Mouse (Mus musculus): ENCODE results near the gene Dnhd1. TPM values are rescaled to one million over a fixed set of nuclear protein-coding genes. Genes with fewer than 3 reads are reported as not detected.
"Not testable (repeated sequence)": the region's sequence is repeated elsewhere in the genome, so short reads cannot be mapped to it uniquely, and the experiment has no call there.

The Dnhd1 gene
- polyA plus RNA-seq, 1 experiment from 2014 or later, result 0.22 TPM

- no peak for DNase-seq
- H3K4me1 ChIP-seq (ENCODE audit: insufficient read depth), result no peaks in the 10 kb centered on the region
- no peaks in the 10 kb centered on the region for H3K27me3 ChIP-seq (ENCODE audit: insufficient read depth, low read length)
- no peaks in the 10 kb centered on the region for H3K36me3 ChIP-seq (replicated peaks; ENCODE audit: insufficient read depth, low read length)
- no peaks in the 10 kb centered on the region for H3K9me3 ChIP-seq (ENCODE audit: low read length)
- peak; percentile 95 for TF ChIP-seq CTCF (IDR thresholded peaks at IDR 0.05; ENCODE audit: low read depth)
- TF ChIP-seq EP300 (IDR thresholded peaks at IDR 0.05; ENCODE audit: low read depth), result no peak
- no peak overlapping the region for H3K4me2 ChIP-seq (ENCODE audit: low read depth, low read length)
- peak; percentile 70 for ATAC-seq
- 75% methylated on average over 4 of the region's 4 CpGs for WGBS (ENCODE audit: insufficient replicate concordance)
- H3K4me3 ChIP-seq (ENCODE audit: low read depth, low read length), result no peak overlapping the region
- no peak overlapping the region for H3K27ac ChIP-seq (ENCODE audit: low read depth)
- H3K9ac ChIP-seq (replicated peaks), result no peak overlapping the region
Measured at GRCm38 (mm10) chr7:105726144-105726979, 75.7 kb downstream of the Dnhd1 start.

- no peak for DNase-seq
- ATAC-seq, result no peak
- TF ChIP-seq EP300 (IDR thresholded peaks at IDR 0.05; ENCODE audit: low read depth) (no peak), CTCF (IDR thresholded peaks at IDR 0.05; ENCODE audit: low read depth) (no peak)
- WGBS (ENCODE audit: insufficient replicate concordance), result 62% methylated on average over 4 of the region's 4 CpGs
- Histone ChIP-seq H3K4me3 (ENCODE audit: low read depth, low read length) (no peak overlapping the region), H3K4me2 (ENCODE audit: low read depth, low read length) (no peak overlapping the region), H3K36me3 (replicated peaks; ENCODE audit: insufficient read depth, low read length) (peaks cover 5% of the 10 kb centered on the region; the same call in 1 of the 2 replicates), H3K4me1 (ENCODE audit: insufficient read depth) (no peaks in the 10 kb centered on the region), H3K9me3 (ENCODE audit: low read length) (no peaks in the 10 kb centered on the region), H3K27me3 (ENCODE audit: insufficient read depth, low read length) (no peaks in the 10 kb centered on the region), H3K27ac (ENCODE audit: low read depth) (no peak overlapping the region), H3K9ac (replicated peaks) (no peak overlapping the region)
Measured at GRCm38 (mm10) chr7:105726980-105727325, 76.3 kb downstream of the Dnhd1 start.

GRCm38 (mm10) chr7:105728701-105729428 is 78.2 kb downstream of the Dnhd1 start:
- Histone ChIP-seq H3K36me3 (replicated peaks; ENCODE audit: insufficient read depth, low read length) (peaks cover 23% of the 10 kb centered on the region), H3K9ac (replicated peaks) (no peak overlapping the region), H3K27me3 (ENCODE audit: insufficient read depth, low read length) (no peaks in the 10 kb centered on the region), H3K4me1 (ENCODE audit: insufficient read depth) (no peaks in the 10 kb centered on the region), H3K4me2 (ENCODE audit: low read depth, low read length) (no peak overlapping the region), H3K9me3 (ENCODE audit: low read length) (no peaks in the 10 kb centered on the region), H3K27ac (ENCODE audit: low read depth) (no peak overlapping the region), H3K4me3 (ENCODE audit: low read depth, low read length) (no peak overlapping the region)
- TF ChIP-seq EP300 (IDR thresholded peaks at IDR 0.05; ENCODE audit: low read depth), result no peak
- no peak for TF ChIP-seq CTCF (IDR thresholded peaks at IDR 0.05; ENCODE audit: low read depth)
- DNase-seq (no peak), ATAC-seq (no peak)
- WGBS (ENCODE audit: insufficient replicate concordance), result 71% methylated on average over 6 of the region's 6 CpGs

- Histone ChIP-seq H3K27me3 (ENCODE audit: insufficient read depth, low read length) (no peaks in the 10 kb centered on the region), H3K36me3 (replicated peaks; ENCODE audit: insufficient read depth, low read length) (peaks cover 34% of the 10 kb centered on the region), H3K9me3 (ENCODE audit: low read length) (no peaks in the 10 kb centered on the region), H3K9ac (replicated peaks) (no peak overlapping the region), H3K4me1 (ENCODE audit: insufficient read depth) (peaks cover 19% of the 10 kb centered on the region), H3K4me2 (ENCODE audit: low read depth, low read length) (no peak overlapping the region), H3K27ac (ENCODE audit: low read depth) (no peak overlapping the region), H3K4me3 (ENCODE audit: low read depth, low read length) (no peak overlapping the region)
- DNase-seq, result no peak
- ATAC-seq, result no peak
- TF ChIP-seq CTCF (IDR thresholded peaks at IDR 0.05; ENCODE audit: low read depth) (no peak), EP300 (IDR thresholded peaks at IDR 0.05; ENCODE audit: low read depth) (no peak)
- 90% methylated on average over 11 of the region's 11 CpGs for WGBS (ENCODE audit: insufficient replicate concordance)
Measured at GRCm38 (mm10) chr7:105733836-105734235, 83.2 kb downstream of the Dnhd1 start.

- Histone ChIP-seq H3K27me3 (ENCODE audit: insufficient read depth, low read length) (no peaks in the 10 kb centered on the region), H3K9me3 (ENCODE audit: low read length) (no peaks in the 10 kb centered on the region), H3K36me3 (replicated peaks; ENCODE audit: insufficient read depth, low read length) (peaks cover 34% of the 10 kb centered on the region), H3K9ac (replicated peaks) (0 out of 2 replicates have a peak overlapping the region, but pooled peaks have one; percentile 12), H3K4me2 (ENCODE audit: low read depth, low read length) (no peak overlapping the region; the same call in 1 of the 2 replicates), H3K4me3 (ENCODE audit: low read depth, low read length) (no peak overlapping the region), H3K27ac (ENCODE audit: low read depth) (no peak overlapping the region), H3K4me1 (ENCODE audit: insufficient read depth) (peaks cover 22% of the 10 kb centered on the region)
- 83% methylated on average over 8 of the region's 8 CpGs for WGBS (ENCODE audit: insufficient replicate concordance)
- TF ChIP-seq CTCF (IDR thresholded peaks at IDR 0.05; ENCODE audit: low read depth) (no peak), EP300 (IDR thresholded peaks at IDR 0.05; ENCODE audit: low read depth) (no peak)
- ATAC-seq (no peak), DNase-seq (no peak)
Measured at GRCm38 (mm10) chr7:105734826-105735225, 84.2 kb downstream of the Dnhd1 start.

GRCm38 (mm10) chr7:105735464-105735863 is 84.8 kb downstream of the Dnhd1 start:
- H3K27me3 ChIP-seq (ENCODE audit: insufficient read depth, low read length); H3K9me3 ChIP-seq (ENCODE audit: low read length); ATAC-seq; DNase-seq: not testable (repeated sequence)
- H3K4me2 ChIP-seq (ENCODE audit: low read depth, low read length), result peak overlapping the region; percentile 98
- WGBS (ENCODE audit: insufficient replicate concordance), result 41% methylated on average over 4 of the region's 4 CpGs
- peaks cover 40% of the 10 kb centered on the region for H3K36me3 ChIP-seq (replicated peaks; ENCODE audit: insufficient read depth, low read length)
- peak overlapping the region; percentile 96 for H3K9ac ChIP-seq (replicated peaks)
- peak overlapping the region; percentile 94 for H3K4me3 ChIP-seq (ENCODE audit: low read depth, low read length)
- H3K27ac ChIP-seq (ENCODE audit: low read depth), result peak overlapping the region; percentile 97
- H3K4me1 ChIP-seq (ENCODE audit: insufficient read depth), result peaks cover 22% of the 10 kb centered on the region

Measured in liver, postnatal 0 days (tissue).